Mouse (Mus musculus) liver, adult 2 months (tissue): ENCODE data around the gene Bcl2a1d. TPM values are rescaled to one million over a fixed set of nuclear protein-coding genes. Genes with fewer than 3 reads are reported as not detected.
"Not testable (repeated sequence)": the region's sequence is repeated elsewhere in the genome, so short reads cannot be mapped to it uniquely, and the experiment has no call there.

Experiments used
- DNase-seq: peaks from one replicate; pipeline ENCODE4 v3.0.0-alpha.2; 2011; ENCODE audit warnings: low read depth, low spot score; ENCODE audit errors: extremely low read depth
- H3K27ac ChIP-seq: fragments of 200-500 bp; replicated peaks from 2 replicates; pipeline ENCODE4 v1.5.1; 2012; ENCODE audit warnings: low read depth, mild to moderate bottlenecking, control low read depth, inconsistent platforms, low read length; ENCODE audit not compliant: insufficient read depth
- H3K27me3 ChIP-seq: fragments of 200-500 bp; 2 replicates; pipeline ENCODE4 v1.6.1; 2012; ENCODE audit warnings: mild to moderate bottlenecking, moderate library complexity, low read length, inconsistent platforms; ENCODE audit not compliant: control insufficient read depth, insufficient read depth
- H3K36me3 ChIP-seq: fragments of 200-500 bp; 2 replicates; pipeline ENCODE4 v1.6.1; 2012; ENCODE audit warnings: low read length, inconsistent platforms; ENCODE audit not compliant: control insufficient read depth, insufficient read depth
- H3K4me1 ChIP-seq: fragments of 200-500 bp; 2 replicates; pipeline ENCODE4 v1.6.1; 2011; ENCODE audit warnings: low read length; ENCODE audit not compliant: control insufficient read depth, insufficient read depth
- H3K4me3 ChIP-seq: fragments of 200-500 bp; 2 replicates; pipeline ENCODE4 v1.5.1; 2011; ENCODE audit warnings: low read depth, mild to moderate bottlenecking, control low read depth, low read length, moderate library complexity; ENCODE audit not compliant: insufficient read depth
- H3K79me2 ChIP-seq: fragments of 200-500 bp; 2 replicates; pipeline ENCODE4 v1.6.1; 2012; ENCODE audit warnings: inconsistent platforms, mild to moderate bottlenecking, low read length, moderate library complexity; ENCODE audit not compliant: control insufficient read depth, insufficient read depth
- H3K9ac ChIP-seq: fragments of 200-500 bp; 2 replicates; pipeline ENCODE4 v1.6.1; 2012; ENCODE audit warnings: low read depth, mild to moderate bottlenecking, control low read depth, inconsistent platforms, low read length
- CTCF ChIP-seq: fragments of 200-500 bp; IDR thresholded peaks from 2 replicates; pipeline ENCODE4 v1.5.1; 2011; ENCODE audit warnings: low read depth, low read length, control low read depth
- POLR2A ChIP-seq: fragments of 200-500 bp; IDR thresholded peaks from 2 replicates; pipeline ENCODE4 v1.6.1; 2011; ENCODE audit warnings: low read length, control low read depth; ENCODE audit not compliant: insufficient read depth; ENCODE audit errors: extremely low read depth
- WGBS: fragments of 180-500 bp; shearing (Covaris S2); methylation state at CpG from one replicate; pipeline ENCODE4 v1.1.7; 2018; 5-methylcytosine and 5-hydroxymethylcytosine counted together
- polyA plus RNA-seq: library from polyadenylated mRNA; depleted of rRNA; stranded (reverse); fragments of >200 nt; gene quantifications from 2 replicates; pipeline ENCODE4 v1.2.3, GENCODE M21; 2012
- total RNA-seq: library from RNA; depleted of rRNA; stranded (reverse); fragments of >200 nt; gene quantifications from 2 replicates; pipeline ENCODE4 v1.2.3, GENCODE M21; 2014

Bcl2a1d gene
- total and polyA plus RNA-seq, 2 experiments, result 0.74 to 0.92 TPM

- peak; percentile 56 for DNase-seq
- H3K27me3 ChIP-seq, H3K79me2 ChIP-seq, H3K4me3 ChIP-seq, H3K36me3 ChIP-seq, H3K9ac ChIP-seq: not testable (repeated sequence)
- Histone ChIP-seq H3K27ac (0 out of 2 replicates have a peak overlapping the region, but pooled peaks have one; percentile 35), H3K4me1 (peaks cover 14% of the 10 kb centered on the region; the same call in 1 of the 2 replicates)
- WGBS, result 30% methylated on average over 5 of the region's 5 CpGs
Observed at GRCm38 (mm10) chr9:88709794-88710193, 21.9 kb downstream of the Bcl2a1d start.

GRCm38 (mm10) chr9:88709304-88709703, 22.4 kb downstream of the Bcl2a1d start:
- Histone ChIP-seq H3K79me2 (peaks cover 2% of the 10 kb centered on the region; the same call in 1 of the 2 replicates), H3K4me3 (no peak overlapping the region), H3K4me1 (peaks cover 11% of the 10 kb centered on the region; the same call in 1 of the 2 replicates), H3K27me3 (no peaks in the 10 kb centered on the region), H3K36me3 (no peaks in the 10 kb centered on the region), H3K27ac (peak overlapping the region; percentile 17; the same call in 1 of the 2 replicates), H3K9ac (no peak overlapping the region)
- 87% methylated on average over 6 of the region's 6 CpGs for WGBS
- DNase-seq, result no peak
- TF ChIP-seq POLR2A, result no peak
- TF ChIP-seq CTCF, result no peak

- 91% methylated on average over 4 of the region's 4 CpGs for WGBS
- Histone ChIP-seq H3K36me3 (no peaks in the 10 kb centered on the region), H3K4me3 (no peak overlapping the region), H3K27me3 (no peaks in the 10 kb centered on the region), H3K27ac (no peak overlapping the region), H3K9ac (no peak overlapping the region), H3K4me1 (peaks cover 8% of the 10 kb centered on the region; the same call in 1 of the 2 replicates), H3K79me2 (peaks cover 2% of the 10 kb centered on the region; the same call in 1 of the 2 replicates)
- no peak for TF ChIP-seq POLR2A
- TF ChIP-seq CTCF, result no peak
- DNase-seq, result no peak
Observed at GRCm38 (mm10) chr9:88706700-88707099, 25.0 kb downstream of the Bcl2a1d start.

- not testable (repeated sequence) for H3K27me3 ChIP-seq, H3K4me1 ChIP-seq, H3K79me2 ChIP-seq, H3K4me3 ChIP-seq, DNase-seq, H3K9ac ChIP-seq, H3K27ac ChIP-seq, H3K36me3 ChIP-seq
- 76% methylated on average over 8 of the region's 8 CpGs for WGBS
Observed at GRCm38 (mm10) chr9:88705157-88705556, 26.6 kb downstream of the Bcl2a1d start.

- H3K36me3 ChIP-seq, H3K79me2 ChIP-seq, H3K4me1 ChIP-seq, H3K27me3 ChIP-seq, H3K9ac ChIP-seq, H3K4me3 ChIP-seq, DNase-seq, H3K27ac ChIP-seq: not testable (repeated sequence)
- 100% methylated on average over 1 of the region's 2 CpGs for WGBS
Observed at GRCm38 (mm10) chr9:88698746-88699145, 33.0 kb downstream of the Bcl2a1d start.

- H3K9ac ChIP-seq, H3K4me1 ChIP-seq, H3K27me3 ChIP-seq, H3K4me3 ChIP-seq, H3K79me2 ChIP-seq, H3K36me3 ChIP-seq, H3K27ac ChIP-seq, DNase-seq: not testable (repeated sequence)
- WGBS, result 76% methylated on average over 2 of the region's 2 CpGs
Observed at GRCm38 (mm10) chr9:88691307-88691706, 40.4 kb downstream of the Bcl2a1d start.

- DNase-seq, H3K4me1 ChIP-seq, H3K27me3 ChIP-seq, H3K4me3 ChIP-seq, H3K9ac ChIP-seq, H3K79me2 ChIP-seq, H3K27ac ChIP-seq, H3K36me3 ChIP-seq: not testable (repeated sequence)
- WGBS, result 95% methylated on average over 3 of the region's 3 CpGs
Observed at GRCm38 (mm10) chr9:88689451-88689850, 42.3 kb downstream of the Bcl2a1d start.

- H3K9ac ChIP-seq, H3K27me3 ChIP-seq, H3K36me3 ChIP-seq, DNase-seq, H3K27ac ChIP-seq, H3K4me3 ChIP-seq, H3K79me2 ChIP-seq, H3K4me1 ChIP-seq: not testable (repeated sequence)
- WGBS, result 96% methylated on average over 1 of the region's 1 CpGs
Observed at GRCm38 (mm10) chr9:88686719-88687118, 45.0 kb downstream of the Bcl2a1d start.
